Mouse (Mus musculus): ENCODE results near the gene Aldh6a1. TPM values are rescaled to one million over a fixed set of nuclear protein-coding genes. Genes with fewer than 3 reads are reported as not detected.

Aldh6a1 gene
- polyA plus RNA-seq, 1 experiment, result 2.6 TPM

DNA sequence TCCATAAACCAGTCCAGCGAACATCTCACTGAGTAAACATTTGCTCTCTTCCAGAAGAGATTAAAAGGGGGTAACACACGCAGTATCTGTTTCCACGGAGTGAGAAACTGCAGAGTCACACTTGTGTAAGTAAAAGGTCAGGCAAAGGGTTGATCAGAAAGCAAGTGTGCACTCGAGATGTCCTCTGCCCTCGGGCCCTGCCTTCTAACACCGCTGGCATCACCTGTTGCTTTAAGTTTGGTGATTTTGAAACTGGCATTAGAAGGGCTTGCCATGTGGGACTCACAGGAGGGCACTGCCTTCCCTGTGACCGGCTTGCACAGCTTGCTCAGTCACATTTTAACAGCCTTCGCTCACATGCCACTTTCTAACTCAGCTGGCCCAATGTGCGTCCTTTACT is 51.1 kb downstream of the Aldh6a1 start:
- H3K27me3 ChIP-seq (ENCODE audit: control insufficient read depth, insufficient read depth, insufficient read length), result no peaks in the 10 kb centered on the region
- H3ac ChIP-seq (ENCODE audit: control insufficient read depth, insufficient read length), result no peak overlapping the region
- no peak overlapping the region for H3K4me3 ChIP-seq
- no peak for TF ChIP-seq REST (IDR thresholded peaks at IDR 0.05; ENCODE audit: insufficient read depth, insufficient read length)
- TF ChIP-seq TCF12 (IDR thresholded peaks at IDR 0.05; ENCODE audit: insufficient read depth, poor library complexity, severe bottlenecking), result no peak
- TF ChIP-seq MAX (IDR thresholded peaks at IDR 0.05; ENCODE audit: low read depth), result no peak
- no peak for TF ChIP-seq POLR2AphosphoS2 (IDR thresholded peaks at IDR 0.05; ENCODE audit: insufficient read length, low read depth)
- no peak for TF ChIP-seq SRF (IDR thresholded peaks at IDR 0.05; ENCODE audit: control insufficient read depth, insufficient read length, low read depth)
- no peak for TF ChIP-seq E2F4 (IDR thresholded peaks at IDR 0.05; ENCODE audit: insufficient read depth)
- no peak for TF ChIP-seq POLR2A (IDR thresholded peaks at IDR 0.05; ENCODE audit: insufficient read length, low read depth)
- TF ChIP-seq MYOG (IDR thresholded peaks at IDR 0.05; ENCODE audit: control insufficient read depth in 1 of 3, insufficient read depth in 1 of 3, insufficient read length in 2 of 3, low read depth in 2 of 3), result no peak
- TF ChIP-seq USF1 (IDR thresholded peaks at IDR 0.05; ENCODE audit: low read depth), result no peak
- no peaks in the 10 kb centered on the region for H3K36me3 ChIP-seq (ENCODE audit: control insufficient read depth, insufficient read depth)
- no peak overlapping the region for H3K4me2 ChIP-seq (ENCODE audit: low read depth)
- no peaks in the 10 kb centered on the region for H3K79me2 ChIP-seq (ENCODE audit: control insufficient read depth, insufficient read depth)

DNA sequence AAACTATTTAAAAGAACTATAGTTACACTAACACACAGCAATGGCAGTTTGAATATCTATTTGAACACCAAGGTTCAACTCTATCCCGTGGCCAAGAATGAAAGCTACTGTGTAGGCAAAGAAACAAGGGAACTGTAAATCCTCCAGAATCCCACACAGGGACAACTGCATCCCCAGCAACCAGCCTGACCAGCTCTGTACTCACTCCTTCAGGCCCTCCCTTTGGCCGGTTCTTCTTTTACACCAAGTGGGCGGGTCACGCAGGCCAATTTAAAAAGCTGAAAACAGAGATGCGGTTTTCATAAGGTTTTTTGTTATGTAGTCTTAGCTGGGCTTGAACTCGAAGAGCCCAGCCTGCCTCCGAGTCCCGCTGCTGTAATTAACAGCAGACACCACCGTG is 51.7 kb downstream of the Aldh6a1 start:
- no peak for TF ChIP-seq SRF (IDR thresholded peaks at IDR 0.05; ENCODE audit: control insufficient read depth, insufficient read length, low read depth)
- TF ChIP-seq MYOD1 (IDR thresholded peaks at IDR 0.05; ENCODE audit: control insufficient read depth in 1 of 3, insufficient read length in 2 of 3, low read depth in 2 of 3), result no peak
- TF ChIP-seq POLR2AphosphoS2 (IDR thresholded peaks at IDR 0.05; ENCODE audit: insufficient read length, low read depth), result no peak
- TF ChIP-seq MAX (IDR thresholded peaks at IDR 0.05; ENCODE audit: low read depth), result no peak
- no peak for TF ChIP-seq MYOG (IDR thresholded peaks at IDR 0.05; ENCODE audit: control insufficient read depth in 1 of 3, insufficient read depth in 1 of 3, insufficient read length in 2 of 3, low read depth in 2 of 3)
- no peak for TF ChIP-seq TCF3 (IDR thresholded peaks at IDR 0.05; ENCODE audit: insufficient read length, low read depth)
- no peak for TF ChIP-seq USF1 (IDR thresholded peaks at IDR 0.05; ENCODE audit: low read depth)
- no peak for TF ChIP-seq TCF12 (IDR thresholded peaks at IDR 0.05; ENCODE audit: insufficient read depth, poor library complexity, severe bottlenecking)
- TF ChIP-seq E2F4 (IDR thresholded peaks at IDR 0.05; ENCODE audit: insufficient read depth), result no peak
- Histone ChIP-seq H3K36me3 (ENCODE audit: control insufficient read depth, insufficient read depth) (no peaks in the 10 kb centered on the region), H3K79me2 (ENCODE audit: control insufficient read depth, insufficient read depth) (no peaks in the 10 kb centered on the region), H3K4me2 (ENCODE audit: low read depth) (no peak overlapping the region), H3K4me3 (no peak overlapping the region), H3K27me3 (ENCODE audit: control insufficient read depth, insufficient read depth, insufficient read length) (no peaks in the 10 kb centered on the region), H3ac (ENCODE audit: control insufficient read depth, insufficient read length) (no peak overlapping the region)

DNA sequence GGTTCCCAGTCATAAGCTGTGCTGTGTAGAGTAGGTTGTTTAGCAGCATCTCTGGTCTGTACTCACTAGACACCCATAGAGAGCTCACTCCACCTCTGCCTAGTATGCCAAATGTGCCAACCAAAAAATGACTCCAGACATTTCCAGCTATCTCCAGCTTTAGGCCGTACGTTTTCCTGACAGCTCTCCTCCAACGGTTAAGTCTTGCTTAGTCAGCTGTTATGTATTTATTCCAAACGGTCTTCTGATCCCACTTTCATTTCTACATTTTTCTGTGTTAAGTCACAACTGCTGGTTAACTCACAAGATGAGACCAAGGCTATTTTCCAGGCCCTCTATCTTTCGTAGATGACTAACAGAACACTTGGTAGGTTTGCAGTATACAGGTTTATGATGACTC is 52.2 kb downstream of the Aldh6a1 start:
- Histone ChIP-seq H3K27me3 (ENCODE audit: control insufficient read depth, insufficient read depth, insufficient read length) (no peaks in the 10 kb centered on the region), H3K36me3 (ENCODE audit: control insufficient read depth, insufficient read depth) (no peaks in the 10 kb centered on the region), H3K79me2 (ENCODE audit: control insufficient read depth, insufficient read depth) (no peaks in the 10 kb centered on the region), H3K4me3 (no peak overlapping the region), H3K4me2 (ENCODE audit: low read depth) (no peak overlapping the region), H3ac (ENCODE audit: control insufficient read depth, insufficient read length) (no peak overlapping the region)
- no peak for TF ChIP-seq USF1 (IDR thresholded peaks at IDR 0.05; ENCODE audit: low read depth)
- TF ChIP-seq MAX (IDR thresholded peaks at IDR 0.05; ENCODE audit: low read depth), result no peak
- no peak for TF ChIP-seq MYOD1 (IDR thresholded peaks at IDR 0.05; ENCODE audit: control insufficient read depth in 1 of 3, insufficient read length in 2 of 3, low read depth in 2 of 3)
- no peak for TF ChIP-seq POLR2AphosphoS2 (IDR thresholded peaks at IDR 0.05; ENCODE audit: insufficient read length, low read depth)
- no peak for TF ChIP-seq TCF3 (IDR thresholded peaks at IDR 0.05; ENCODE audit: insufficient read length, low read depth)
- no peak for TF ChIP-seq CEBPB (IDR thresholded peaks at IDR 0.05; ENCODE audit: insufficient read depth, poor library complexity, severe bottlenecking)

DNA sequence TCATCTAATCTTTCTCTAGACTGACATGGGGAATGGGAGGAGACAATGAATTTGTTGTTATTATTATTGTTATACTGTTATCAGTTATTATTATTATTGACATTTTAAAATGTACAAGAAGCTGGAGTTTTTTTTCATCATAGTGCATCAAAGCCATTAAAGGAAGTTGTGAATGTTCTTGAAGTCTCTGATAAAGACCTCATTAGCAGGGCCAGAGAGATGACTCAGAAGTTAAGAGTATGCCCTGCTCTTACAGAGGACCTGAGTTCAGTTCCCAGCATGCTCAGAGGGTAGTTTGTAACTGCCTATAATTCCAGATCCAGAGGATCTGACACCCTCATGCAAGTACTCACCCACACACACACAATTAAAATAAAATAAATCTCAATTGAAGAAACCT is 53.1 kb downstream of the Aldh6a1 start:
- Histone ChIP-seq H3ac (ENCODE audit: control insufficient read depth, insufficient read length) (no peak overlapping the region), H3K27me3 (ENCODE audit: control insufficient read depth, insufficient read depth, insufficient read length) (no peaks in the 10 kb centered on the region), H3K36me3 (ENCODE audit: control insufficient read depth, insufficient read depth) (no peaks in the 10 kb centered on the region), H3K4me2 (ENCODE audit: low read depth) (no peak overlapping the region), H3K79me2 (ENCODE audit: control insufficient read depth, insufficient read depth) (no peaks in the 10 kb centered on the region), H3K4me3 (no peak overlapping the region)
- TF ChIP-seq USF1 (IDR thresholded peaks at IDR 0.05; ENCODE audit: low read depth) (no peak), POLR2A (IDR thresholded peaks at IDR 0.05; ENCODE audit: insufficient read length, low read depth) (no peak), REST (IDR thresholded peaks at IDR 0.05; ENCODE audit: insufficient read depth, insufficient read length) (no peak), TCF12 (IDR thresholded peaks at IDR 0.05; ENCODE audit: insufficient read depth, poor library complexity, severe bottlenecking) (no peak), TCF3 (IDR thresholded peaks at IDR 0.05; ENCODE audit: insufficient read length, low read depth) (no peak), MAX (IDR thresholded peaks at IDR 0.05; ENCODE audit: low read depth) (no peak), E2F4 (IDR thresholded peaks at IDR 0.05; ENCODE audit: insufficient read depth) (no peak), MYOG (IDR thresholded peaks at IDR 0.05; ENCODE audit: control insufficient read depth in 1 of 3, insufficient read depth in 1 of 3, insufficient read length in 2 of 3, low read depth in 2 of 3) (no peak), MYOD1 (IDR thresholded peaks at IDR 0.05; ENCODE audit: control insufficient read depth in 1 of 3, insufficient read length in 2 of 3, low read depth in 2 of 3) (no peak), SRF (IDR thresholded peaks at IDR 0.05; ENCODE audit: control insufficient read depth, insufficient read length, low read depth) (no peak), CEBPB (IDR thresholded peaks at IDR 0.05; ENCODE audit: insufficient read depth, poor library complexity, severe bottlenecking) (no peak), POLR2AphosphoS2 (IDR thresholded peaks at IDR 0.05; ENCODE audit: insufficient read length, low read depth) (no peak)

DNA sequence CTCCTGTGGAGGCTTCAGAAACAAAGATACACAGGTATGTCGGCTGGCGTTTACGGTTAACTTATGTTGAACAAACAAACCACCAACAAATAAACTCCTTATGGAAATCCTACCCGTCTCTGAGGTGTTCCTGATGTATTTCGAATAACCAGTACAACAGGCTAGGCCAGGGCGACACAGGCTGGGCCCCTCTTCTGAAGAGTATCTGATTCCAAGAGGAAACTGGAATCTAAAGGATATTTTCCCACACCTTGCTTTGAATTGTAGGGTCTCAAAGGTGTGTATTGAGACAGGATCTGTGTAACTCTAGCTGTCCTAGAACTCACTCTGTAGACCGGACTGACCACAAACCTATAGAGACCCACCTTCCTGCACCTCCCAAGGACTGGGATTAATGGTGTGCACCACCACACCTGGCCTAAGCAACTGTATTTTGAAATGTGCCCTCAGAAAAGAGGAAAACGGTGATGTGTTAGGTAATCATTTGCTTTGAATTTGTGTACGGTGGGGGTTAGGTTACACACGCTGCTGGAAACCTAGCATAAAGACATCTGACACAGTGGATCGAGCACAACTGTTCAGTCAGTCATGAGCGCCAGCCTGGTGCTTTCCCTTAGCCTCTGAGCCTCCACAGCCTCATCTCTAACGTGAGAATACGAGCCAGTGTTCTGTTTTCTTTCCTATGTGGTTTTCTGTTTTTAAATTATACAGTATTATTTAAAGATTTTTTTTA is 53.7 kb downstream of the Aldh6a1 start:
- Histone ChIP-seq H3K4me2 (ENCODE audit: low read depth) (no peak overlapping the region), H3K36me3 (ENCODE audit: control insufficient read depth, insufficient read depth) (no peaks in the 10 kb centered on the region), H3K27me3 (ENCODE audit: control insufficient read depth, insufficient read depth, insufficient read length) (no peaks in the 10 kb centered on the region), H3K4me3 (no peak overlapping the region), H3K79me2 (ENCODE audit: control insufficient read depth, insufficient read depth) (no peaks in the 10 kb centered on the region), H3ac (ENCODE audit: control insufficient read depth, insufficient read length) (no peak overlapping the region)
- TF ChIP-seq USF1 (IDR thresholded peaks at IDR 0.05; ENCODE audit: low read depth) (no peak), MYOD1 (IDR thresholded peaks at IDR 0.05; ENCODE audit: control insufficient read depth in 1 of 3, insufficient read length in 2 of 3, low read depth in 2 of 3) (no peak), POLR2AphosphoS2 (IDR thresholded peaks at IDR 0.05; ENCODE audit: insufficient read length, low read depth) (no peak), CEBPB (IDR thresholded peaks at IDR 0.05; ENCODE audit: insufficient read depth, poor library complexity, severe bottlenecking) (no peak), REST (IDR thresholded peaks at IDR 0.05; ENCODE audit: insufficient read depth, insufficient read length) (no peak), TCF3 (IDR thresholded peaks at IDR 0.05; ENCODE audit: insufficient read length, low read depth) (no peak), MYOG (IDR thresholded peaks at IDR 0.05; ENCODE audit: control insufficient read depth in 1 of 3, insufficient read depth in 1 of 3, insufficient read length in 2 of 3, low read depth in 2 of 3) (no peak), E2F4 (IDR thresholded peaks at IDR 0.05; ENCODE audit: insufficient read depth) (no peak), POLR2A (IDR thresholded peaks at IDR 0.05; ENCODE audit: insufficient read length, low read depth) (no peak), SRF (IDR thresholded peaks at IDR 0.05; ENCODE audit: control insufficient read depth, insufficient read length, low read depth) (no peak), TCF12 (IDR thresholded peaks at IDR 0.05; ENCODE audit: insufficient read depth, poor library complexity, severe bottlenecking) (no peak), MAX (IDR thresholded peaks at IDR 0.05; ENCODE audit: low read depth) (no peak)
